18 mouse cellular contexts compared by ENCODE assay signal in the genomic region with DNA sequence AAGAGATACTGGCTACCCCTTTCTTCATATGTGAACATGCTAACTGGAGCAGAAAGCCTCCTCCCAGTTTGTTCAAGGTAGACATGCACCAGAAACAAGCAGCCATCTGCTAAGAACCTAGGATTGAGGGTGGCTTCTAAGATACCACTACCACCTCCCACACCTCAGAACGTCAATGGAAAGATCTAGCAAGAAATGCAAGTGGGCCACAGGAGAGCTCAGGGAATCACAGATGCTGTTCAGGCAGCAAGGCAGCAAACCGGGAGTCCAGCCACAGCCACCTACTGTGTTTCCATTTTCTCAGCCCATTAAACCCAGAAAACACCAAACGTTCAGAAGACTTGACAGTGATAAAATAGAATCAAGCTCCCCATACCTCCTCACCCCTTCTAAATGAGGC.
DNase-seq lines count a peak whose midpoint lies in the region; TF ChIP-seq lines count a peak whose summit lies in the region.
"Had no signal": no experiment of that assay in that cellular context is flagged by ENCODE, and none has a peak within 500 bp of the region (broad histone marks: within the 10 kb centered on the region; RNA-seq: fewer than 3 reads in every experiment).

No protein-coding gene starts in this region.

- no peak overlapping the region for H3K4me3 ChIP-seq in left cerebral cortex, adult 2 months
- H3K4me3 ChIP-seq: embryonic facial prominence, embryonic 12.5 days; forebrain, embryonic 15.5 days; heart, adult 2 months; heart, embryonic 15.5 days; hindbrain, embryonic 13.5 days had no signal

- peak overlapping the region; percentile 45; the same call in 1 of the 2 replicates for H3K27ac ChIP-seq in left cerebral cortex, adult 2 months
- H3K27ac ChIP-seq: embryonic facial prominence, embryonic 12.5 days; forebrain, embryonic 15.5 days; heart, adult 2 months; heart, embryonic 15.5 days; hindbrain, embryonic 13.5 days; hindbrain, postnatal 0 days had no signal

- no peak for TF ChIP-seq CTCF in left cerebral cortex, adult 2 months (IDR thresholded peaks at IDR 0.05)

- intact Hi-C loops in left cerebral cortex, adult 2 months (cut with DNase I): loop anchor here (5.0 kb wide), 1 partner anchor 75 kb away; no protein-coding TSS in a partner anchor

- DNase-seq in frontal cortex, postnatal 36 days (ENCODE audit: low spot score in 2 of 2): peak; percentile 30 to 68
- no peak for DNase-seq in frontal cortex, postnatal 25 days (ENCODE audit: low spot score in 2 of 2)
- DNase-seq in right cerebral cortex, adult 18-20 months: peak; percentile 71
- DNase-seq in right cerebral cortex, postnatal 14 days: no peak
- DNase-seq in left cerebral cortex, adult 2 months (ENCODE audit: extremely low spot score in 1 of 2, low spot score in 2 of 2): no peak
- DNase-seq in telencephalon, adult 2 months (ENCODE audit: low read depth, low spot score): peak; percentile 89
- DNase-seq in adrenal gland, postnatal 14 days: no peak
- DNase-seq: adrenal gland, postnatal 25 days; cerebellum, adult 2 months; cerebellum, postnatal 14 days; gastrocnemius, postnatal 14 days; heart, adult 2 months; heart, postnatal 14 days had no signal

Comparison
In these comparisons a context has a peak if more than half of its experiments do, and no peak if none do; other contexts are left out.
1. DNase-seq: peak in frontal cortex, postnatal 36 days (2 of 2), right cerebral cortex, adult 18-20 months (single experiment) and telencephalon, adult 2 months (single experiment); none in frontal cortex, postnatal 25 days (0 of 2), right cerebral cortex, postnatal 14 days (single experiment), left cerebral cortex, adult 2 months (0 of 2) and adrenal gland, postnatal 14 days (single experiment).